Comparison of ENCODE assay signal across 8 mouse cellular contexts in genomic region chr9:29961954-29962867, GRCm38 (mm10). TPM values are rescaled to one million over a fixed set of nuclear protein-coding genes. Genes with fewer than 3 reads are reported as not detected.
DNase-seq lines count a peak whose midpoint lies in the region; ATAC-seq lines count a peak whose summit lies in the region.

No protein-coding gene starts in this region.

- H3K27ac ChIP-seq in hindbrain, embryonic 11.5 days (ENCODE audit: low read depth, low read length), result peak overlapping the region; percentile 58; the same call in 1 of the 2 replicates
- H3K27ac ChIP-seq in limb, embryonic 12.5 days, result no peak overlapping the region

- peaks cover 19% of the 10 kb centered on the region for H3K27me3 ChIP-seq in megakaryocyte, embryonic 14.5 days (replicated peaks)
- 0 out of 2 replicates have a peak, but pooled peaks cover 3% of the 10 kb centered on the region for H3K27me3 ChIP-seq in hindbrain, embryonic 11.5 days (ENCODE audit: control insufficient read depth, insufficient read depth, low read length)
- peaks cover 53% of the 10 kb centered on the region for H3K27me3 ChIP-seq in limb, embryonic 12.5 days

- H3K4me3 ChIP-seq in megakaryocyte, embryonic 14.5 days (replicated peaks), result peak overlapping the region; percentile 42
- H3K4me3 ChIP-seq in hindbrain, embryonic 11.5 days (ENCODE audit: low read depth, low read length), result peak overlapping the region; percentile 47
- peak overlapping the region; percentile 40 for H3K4me3 ChIP-seq in limb, embryonic 12.5 days (replicated peaks)

- peak; percentile 46 for DNase-seq in embryo, embryonic 9.5 days (ENCODE audit: extremely low spot score)
- peak; percentile 65 for DNase-seq in hindbrain, embryonic 11.5 days (ENCODE audit: low spot score)
- DNase-seq in retina, embryonic 14.5 days (ENCODE audit: low spot score), result peak; percentile 54
- no peak for DNase-seq in gastrocnemius, adult 18-20 months (ENCODE audit: low spot score)

- no peaks in the 10 kb centered on the region for H3K4me1 ChIP-seq in megakaryocyte, embryonic 14.5 days
- H3K4me1 ChIP-seq in hindbrain, embryonic 11.5 days (replicated peaks; ENCODE audit: control insufficient read depth, insufficient read depth, low read length), result 0 out of 2 replicates have a peak, but pooled peaks cover 2% of the 10 kb centered on the region
- peaks cover 31% of the 10 kb centered on the region for H3K4me1 ChIP-seq in limb, embryonic 12.5 days (replicated peaks)

- no peak for ATAC-seq in megakaryocyte, adult 5-6 weeks (ENCODE audit: poor library complexity, severe bottlenecking)
- peak; percentile 68; the same call in 1 of the 2 replicates for ATAC-seq in hindbrain, embryonic 11.5 days (ENCODE audit: low FRiP score)
- ATAC-seq in limb, embryonic 12.5 days (ENCODE audit: insufficient number of reproducible peaks, insufficient read depth, low FRiP score, low TSS enrichment, low read depth), result no peak
- ATAC-seq in megakaryocyte-erythroid progenitor cell, adult 5-6 weeks (replicated peaks; ENCODE audit: low FRiP score, low TSS enrichment, poor library complexity, severe bottlenecking), result no peak

- H3K4me2 ChIP-seq in hindbrain, embryonic 11.5 days (replicated peaks; ENCODE audit: low read depth, low read length), result peak overlapping the region; percentile 86
- peak overlapping the region; percentile 78 for H3K4me2 ChIP-seq in limb, embryonic 12.5 days

- peak overlapping the region; percentile 71 for H3K9ac ChIP-seq in hindbrain, embryonic 11.5 days (ENCODE audit: low read depth, low read length)
- 0 out of 2 replicates have a peak overlapping the region, but pooled peaks have one; percentile 27 for H3K9ac ChIP-seq in limb, embryonic 12.5 days (replicated peaks)

- WGBS in hindbrain, embryonic 11.5 days, result 1% methylated on average over 38 of the region's 38 CpGs
- 2% methylated on average over 38 of the region's 38 CpGs for WGBS in limb, embryonic 12.5 days

- H3K36me3 ChIP-seq in megakaryocyte, embryonic 14.5 days (replicated peaks; ENCODE audit: low read length), result no peaks in the 10 kb centered on the region
- no peaks in the 10 kb centered on the region for H3K36me3 ChIP-seq in hindbrain, embryonic 11.5 days (ENCODE audit: control insufficient read depth, insufficient read depth, low read length)
- H3K36me3 ChIP-seq in limb, embryonic 12.5 days, result no peaks in the 10 kb centered on the region

- peaks cover 10% of the 10 kb centered on the region; the same call in 1 of the 2 replicates for H3K9me3 ChIP-seq in megakaryocyte, embryonic 14.5 days
- H3K9me3 ChIP-seq in hindbrain, embryonic 11.5 days (ENCODE audit: control insufficient read depth, low read length), result no peaks in the 10 kb centered on the region
- no peaks in the 10 kb centered on the region for H3K9me3 ChIP-seq in limb, embryonic 12.5 days

RNA-seq across cellular contexts. Expression of gene Ntm, which starts 0.7 kb away (rescaled TPM):
- polyA plus RNA-seq in megakaryocyte, embryonic 14.5 days (2012; ENCODE audit: insufficient read depth, low replicate concordance), result not detected in 2 replicates
- not detected in 2 replicates for total RNA-seq in megakaryocyte, adult 5-6 weeks (2015)
- total RNA-seq in megakaryocyte, adult 5-6 weeks (2017), result not detected in 2 replicates
- polyA plus RNA-seq in hindbrain, embryonic 11.5 days (2014; fragmentation: Nextera tagmentation; extraction: Ambion mirVana), result 27.0 and 30.6 TPM in 2 replicates
- 20.1 and 21.3 TPM in 2 replicates for polyA plus RNA-seq in limb, embryonic 12.5 days (2016; fragmentation: Nextera tagmentation; extraction: Ambion mirVana)
- not detected in 2 replicates for total RNA-seq in megakaryocyte-erythroid progenitor cell, adult 5-6 weeks (2014; fragmentation: Nextera tagmentation)
- total RNA-seq in megakaryocyte-erythroid progenitor cell, adult 5-6 weeks (2017), result not detected in 2 replicates
- 1 to 10 TPM in 1 of 2 experiments, under 1 TPM in 1; 0.41 to 1.0 TPM for total RNA-seq in gastrocnemius, adult 18-20 months (2021)
